Mouse (Mus musculus) Patski (cell line): ENCODE data around the gene Brd3. TPM values are rescaled to one million over a fixed set of nuclear protein-coding genes. Genes with fewer than 3 reads are reported as not detected.
"Not testable (repeated sequence)": the region's sequence is repeated elsewhere in the genome, so short reads cannot be mapped to it uniquely, and the experiment has no call there.

Source experiments
- ATAC-seq: fragments of 100-300 bp; one replicate; pipeline ENCODE4 v1.8.0; 2021
- CTCF ChIA-PET: fragments of 350-600 bp; sonication (Branson Sonifier 250); formaldehyde crosslinking; loops from one replicate; lab custom pipeline; 2022; ENCODE audit warnings: inconsistent platforms; lab: Charles Lee
- POLR2A ChIA-PET: fragments of 350-600 bp; sonication (Branson Sonifier 250); formaldehyde crosslinking; loops from one replicate; lab custom pipeline; 2022; ENCODE audit warnings: antibody characterized with exemption, inconsistent platforms; lab: Charles Lee
- DNase-seq: peaks from one replicate; pipeline ENCODE4 v3.0.0-alpha.2; 2011; ENCODE audit warnings: low read depth, low spot score
- H3K27me3 ChIP-seq: fragments of 371-371 bp; one replicate; pipeline ENCODE4 v1.5.1; 2021
- CTCF ChIP-seq: fragments of 100-300 bp; IDR thresholded peaks from one replicate; pipeline ENCODE4 v1.5.1; 2021
- in situ Hi-C: fragments of 300-500 bp; cut with MboI; formaldehyde crosslinking; loops from 3 replicates; pipeline ENCODE4 v1.11.1; 2018; ENCODE audit warnings: low pct_unique_long_range_greater_than_20kb, mixed read lengths
- polyA plus RNA-seq: library from polyadenylated mRNA; unstranded; gene quantifications from one replicate; pipeline ENCODE4 v1.2.3, GENCODE M21; 2021

Gene Brd3
- polyA plus RNA-seq, 1 experiment from 2014 or later, result 30.0 TPM

DNA sequence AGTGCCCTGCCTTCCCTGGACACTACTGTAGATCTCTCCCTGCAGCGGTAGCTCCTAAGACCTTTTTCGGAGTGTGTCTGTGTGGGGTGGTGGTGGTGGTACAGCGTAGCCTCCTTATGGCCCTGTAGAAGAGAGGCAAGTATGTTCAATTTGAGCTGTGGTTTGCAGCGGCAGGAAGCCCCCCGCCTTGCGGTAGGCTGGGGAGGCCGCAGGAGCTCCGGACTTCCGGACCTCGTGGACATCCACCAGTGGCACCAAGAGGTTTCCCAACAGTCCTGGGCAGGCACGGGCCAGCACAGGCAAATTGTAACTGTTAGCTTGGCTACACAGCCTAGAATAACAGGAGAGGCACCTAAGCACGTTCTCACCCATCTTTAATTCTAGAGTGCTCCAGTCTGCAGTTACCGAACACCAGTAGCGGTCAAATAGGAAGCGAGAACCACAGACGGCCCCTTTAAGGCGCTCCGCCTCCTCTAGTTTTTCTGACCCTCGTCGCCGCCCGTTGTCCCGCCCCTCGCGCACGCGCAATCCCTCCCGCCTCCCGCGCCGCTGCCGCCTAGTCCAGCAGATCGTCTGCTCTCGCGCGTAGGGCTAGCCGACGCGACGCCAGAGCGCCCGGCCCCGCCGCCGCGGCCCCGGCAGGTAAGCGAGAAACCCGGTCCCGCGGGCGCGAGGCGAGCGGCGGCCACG lies 7.3 kb upstream of the Brd3 start, which contains the start of gene Wdr5:
Wdr5 (plus strand) TSS at position 519 of the 690 bp plus-strand sequence.
- ChIA-PET POLR2A (interaction anchor here (0.6 to 1.1 kb wide), 2 partner anchors 11 to 69 kb away, joined by 3 read pairs; no protein-coding TSS in a partner anchor), CTCF (interaction anchor here (1.2 to 1.5 kb wide), 3 partner anchors 9 to 51 kb away, joined by 3 to 8 read pairs (median 4); no protein-coding TSS in a partner anchor)
- ATAC-seq, result peak; percentile 69
- no peaks in the 10 kb centered on the region for H3K27me3 ChIP-seq
- peak; percentile 68 for DNase-seq
- TF ChIP-seq CTCF, result no peak
- in situ Hi-C loops, result loop anchor here (5.0 to 10.0 kb wide), 2 partner anchors 72 to 230 kb away; partner anchors contain the start of gene Brd3os

DNA sequence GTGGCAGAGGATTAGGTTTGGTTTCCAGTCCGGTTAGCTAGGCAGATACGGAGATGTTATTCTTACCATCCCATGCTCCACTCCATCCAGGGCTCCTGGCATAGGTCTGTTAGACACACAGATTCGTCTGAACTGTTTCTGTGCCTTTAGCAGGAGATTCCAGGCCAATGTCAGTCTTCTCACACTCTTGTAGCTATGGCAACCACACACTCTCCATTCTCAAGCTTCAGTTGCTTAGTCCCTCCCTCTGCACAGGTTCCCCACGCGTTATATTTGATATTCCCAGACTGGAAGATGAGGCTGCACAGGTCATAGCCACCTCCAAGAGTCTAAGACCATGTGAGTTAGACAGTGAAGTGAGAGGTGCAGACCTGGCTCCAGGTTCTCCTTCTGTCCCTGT lies 6.4 kb upstream of the Brd3 start:
- H3K27me3 ChIP-seq, result no peaks in the 10 kb centered on the region
- DNase-seq (no peak), ATAC-seq (no peak)
- in situ Hi-C loops, result loop anchor here (10.0 kb wide), 1 partner anchor 229 kb away; no protein-coding TSS in a partner anchor
- ChIA-PET POLR2A (interaction anchor here (1.1 kb wide), 1 partner anchor 12 kb away, joined by 3 read pairs; no protein-coding TSS in a partner anchor), CTCF (interaction anchor here (1.2 to 1.5 kb wide), 3 partner anchors 8 to 50 kb away, joined by 3 to 8 read pairs (median 4); no protein-coding TSS in a partner anchor)
- no peak for TF ChIP-seq CTCF

DNA sequence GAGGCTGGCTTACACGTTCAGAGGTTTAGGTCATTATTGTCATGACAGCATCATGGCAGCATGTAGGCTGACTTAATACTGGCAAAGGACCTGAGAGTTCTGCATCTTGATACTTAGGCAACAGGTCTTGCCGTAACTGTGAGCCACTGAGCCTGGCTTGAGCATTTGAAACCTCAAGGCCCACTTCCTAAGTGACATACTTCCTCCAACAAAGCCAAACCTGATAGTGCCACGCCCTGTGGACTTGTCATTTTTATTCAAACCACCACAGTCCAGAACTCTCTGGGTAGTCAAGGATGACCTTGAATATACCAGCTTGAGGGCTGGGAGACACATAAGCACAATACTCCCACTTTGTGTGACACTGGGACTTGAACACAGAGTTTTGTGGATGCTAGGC lies 5.4 kb upstream of the Brd3 start:
- ATAC-seq (no peak), DNase-seq (no peak)
- no peaks in the 10 kb centered on the region for H3K27me3 ChIP-seq
- ChIA-PET POLR2A (no interaction called here), CTCF (no interaction called here)
- in situ Hi-C loops, result loop anchor here (10.0 kb wide), 1 partner anchor 228 kb away; no protein-coding TSS in a partner anchor
- no peak for TF ChIP-seq CTCF

DNA sequence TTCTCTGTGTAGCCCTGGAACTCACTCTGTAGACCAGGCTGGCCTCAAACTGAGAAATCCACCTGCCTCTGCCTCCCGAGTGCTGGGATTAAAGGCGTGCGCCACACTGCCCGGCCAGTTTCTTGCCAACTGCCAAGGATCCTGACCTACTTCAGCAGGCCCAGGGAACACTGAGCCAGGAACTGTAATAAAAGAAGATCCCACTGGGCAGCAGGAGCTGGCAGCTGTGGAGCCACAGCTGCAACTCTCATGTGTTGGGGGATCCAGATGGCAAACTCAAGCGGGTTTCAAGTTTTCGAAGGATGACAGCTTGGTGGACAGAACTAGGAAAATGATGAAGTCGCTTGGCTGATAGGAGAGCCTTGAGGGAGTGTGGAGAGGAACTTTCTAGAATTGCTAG lies 3.2 kb upstream of the Brd3 start:
- TF ChIP-seq CTCF, result no peak
- ATAC-seq (no peak), DNase-seq (no peak)
- in situ Hi-C loops, result loop anchor here (10.0 kb wide), 1 partner anchor 226 kb away; no protein-coding TSS in a partner anchor
- ChIA-PET CTCF (no interaction called here), POLR2A (no interaction called here)
- no peaks in the 10 kb centered on the region for H3K27me3 ChIP-seq

DNA sequence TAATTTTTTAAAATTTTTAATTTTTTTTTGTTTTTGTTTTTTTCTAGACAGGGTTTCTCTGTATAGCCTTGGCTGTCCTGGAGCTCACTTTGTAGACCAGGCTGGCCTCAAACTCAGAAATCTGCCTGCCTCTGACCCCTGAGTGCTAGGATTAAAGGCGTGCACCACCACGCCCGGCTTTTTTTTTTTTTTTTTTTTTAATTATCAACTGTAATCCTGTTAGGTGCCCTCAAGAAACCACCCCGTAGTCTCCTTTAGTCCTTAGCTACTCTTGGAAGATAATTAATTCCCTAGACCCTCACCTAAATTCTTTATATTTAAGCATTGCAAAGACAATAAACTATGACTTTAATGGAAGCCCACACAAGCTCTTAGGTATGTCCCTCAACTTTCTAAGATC lies 804 bp downstream of the Brd3 start:
- in situ Hi-C loops, H3K27me3 ChIP-seq, ATAC-seq, DNase-seq: not testable (repeated sequence)
- CTCF ChIA-PET, result interaction anchor here (1.3 to 2.3 kb wide), 5 partner anchors 8 to 78 kb away, joined by 3 to 9 read pairs (median 5); partner anchors contain the start of gene Wdr5
- POLR2A ChIA-PET, result interaction anchor here (0.6 to 1.4 kb wide), 5 partner anchors 10 to 386 kb away, joined by 3 to 5 read pairs (median 4); no protein-coding TSS in a partner anchor

DNA sequence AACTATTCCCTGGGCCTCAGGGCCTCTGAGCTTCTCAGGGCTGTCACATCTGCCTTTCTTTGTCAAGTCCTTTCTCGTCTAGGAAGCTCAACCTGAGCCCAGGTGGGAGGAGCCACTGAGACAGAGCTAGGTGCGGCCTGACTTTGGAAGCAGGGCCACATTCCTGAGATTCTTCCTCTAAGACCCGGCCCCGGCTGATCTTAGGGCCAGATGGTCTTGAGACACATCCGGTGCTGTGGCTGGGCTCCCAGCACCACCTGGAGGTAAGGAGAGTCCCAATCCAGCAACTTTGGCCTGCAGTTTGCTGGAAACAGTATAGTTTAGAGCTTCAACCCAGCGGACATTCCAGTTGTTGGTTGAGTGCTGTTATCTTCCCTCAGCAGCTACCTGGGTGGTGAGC lies 1.9 kb downstream of the Brd3 start:
- CTCF ChIA-PET, result interaction anchor here (0.8 to 2.3 kb wide), 6 partner anchors 9 to 77 kb away, joined by 3 to 9 read pairs (median 4); partner anchors contain the start of gene Wdr5
- in situ Hi-C loops, result no loop called here
- DNase-seq (no peak), ATAC-seq (peak; percentile 76)
- peak; percentile 64 for TF ChIP-seq CTCF
- H3K27me3 ChIP-seq, result no peaks in the 10 kb centered on the region
- POLR2A ChIA-PET, result no interaction called here

DNA sequence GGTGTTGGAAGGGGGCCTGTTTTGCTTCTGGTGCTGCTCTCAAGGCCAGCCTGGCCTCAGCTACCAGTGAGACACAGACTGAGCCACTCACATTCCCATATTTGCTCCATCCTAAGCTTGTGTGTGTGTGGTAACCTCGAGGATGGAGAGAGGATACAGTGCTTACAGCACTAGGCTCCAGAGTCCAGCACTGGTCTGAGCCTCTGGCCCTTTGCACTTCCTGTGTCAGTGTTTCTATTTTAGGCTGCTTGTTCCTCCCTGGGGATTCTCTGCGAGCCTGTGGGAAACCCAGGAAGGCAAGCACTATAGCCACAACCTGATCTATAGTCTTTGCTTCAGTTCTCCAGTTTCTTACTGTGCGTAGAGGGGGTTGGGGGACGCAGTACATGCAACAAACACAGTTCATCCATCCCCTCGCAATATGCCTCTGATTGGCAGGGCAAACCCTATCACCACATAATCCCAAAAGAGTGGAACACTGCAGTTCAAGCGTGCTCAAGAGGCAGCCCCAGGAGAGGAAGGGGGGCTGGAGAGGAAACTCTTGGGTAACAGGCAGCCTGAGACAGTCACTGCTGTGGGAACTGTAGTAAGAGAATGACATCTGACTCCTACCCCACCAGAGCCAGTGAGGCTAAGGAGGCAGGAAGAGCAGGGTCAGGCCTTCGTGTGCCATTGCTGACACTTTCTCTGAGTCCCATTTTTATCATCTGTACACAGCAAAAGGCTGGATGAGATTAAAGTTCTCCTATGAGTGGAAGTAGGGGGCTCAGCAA lies 3.2 kb downstream of the Brd3 start:
- H3K27me3 ChIP-seq, result no peaks in the 10 kb centered on the region
- no peak for TF ChIP-seq CTCF
- ChIA-PET POLR2A (no interaction called here), CTCF (interaction anchor here (1.0 to 1.1 kb wide), 2 partner anchors 25 to 76 kb away, joined by 3 read pairs; no protein-coding TSS in a partner anchor)
- in situ Hi-C loops, result no loop called here
- DNase-seq (no peak), ATAC-seq (no peak)

DNA sequence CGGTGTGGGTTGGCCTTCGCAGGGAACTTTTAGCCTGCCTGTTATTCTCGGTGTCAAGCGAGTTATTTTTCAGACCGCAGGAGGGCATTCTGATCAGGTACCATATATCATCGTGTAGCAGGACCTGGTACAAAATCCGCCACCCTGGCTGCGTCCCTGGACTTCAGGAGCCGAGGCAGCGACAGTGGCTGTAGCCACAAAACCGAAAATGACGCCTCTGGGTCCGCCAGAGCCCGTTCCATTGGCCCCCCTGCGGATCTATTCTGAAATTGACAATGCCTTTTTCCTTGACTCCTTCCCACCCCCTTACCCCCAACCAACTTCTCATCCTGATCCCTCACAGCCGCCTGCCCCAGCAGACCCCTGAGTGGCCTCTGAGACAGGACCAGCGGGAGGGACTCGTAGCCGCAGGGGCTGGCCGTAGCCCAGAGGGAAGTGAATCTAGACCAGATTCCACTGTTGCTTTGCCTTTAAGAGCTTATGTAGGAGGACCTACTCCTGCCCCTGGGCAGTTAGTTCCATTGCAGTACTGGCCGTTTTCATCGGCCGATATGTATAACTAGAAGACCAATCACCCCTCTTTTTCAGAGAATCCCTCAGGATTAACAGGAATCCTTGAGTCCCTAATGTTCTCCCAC lies 11.0 kb downstream of the Brd3 start:
- CTCF ChIA-PET, result no interaction called here
- no peak for TF ChIP-seq CTCF
- ATAC-seq (no peak), DNase-seq (no peak)
- POLR2A ChIA-PET, result no interaction called here
- no peaks in the 10 kb centered on the region for H3K27me3 ChIP-seq
- in situ Hi-C loops, result no loop called here

DNA sequence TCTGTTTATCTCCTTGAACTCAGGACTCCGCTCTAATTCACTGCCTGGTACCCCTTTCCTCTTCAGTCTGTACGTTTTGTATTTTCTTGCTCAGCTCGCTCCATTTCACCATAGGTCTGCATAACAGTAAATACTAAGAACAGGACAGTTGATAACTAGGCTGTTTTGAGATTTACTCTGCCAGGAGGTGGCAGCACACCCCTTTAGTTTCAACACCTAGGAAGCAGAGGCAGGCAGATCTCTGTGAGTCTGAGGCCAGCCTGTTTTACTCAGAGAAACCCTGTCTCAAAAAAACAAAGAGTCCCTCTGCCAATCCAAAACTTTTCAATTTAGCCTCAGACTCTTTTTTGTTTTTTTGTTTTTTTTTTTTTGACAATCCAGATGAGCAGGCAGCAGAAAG lies 13.5 kb downstream of the Brd3 start:
- H3K27me3 ChIP-seq, result no peaks in the 10 kb centered on the region
- in situ Hi-C loops, result no loop called here
- POLR2A ChIA-PET, result no interaction called here
- no peak for TF ChIP-seq CTCF
- no peak for ATAC-seq
- CTCF ChIA-PET, result no interaction called here
- no peak for DNase-seq

DNA sequence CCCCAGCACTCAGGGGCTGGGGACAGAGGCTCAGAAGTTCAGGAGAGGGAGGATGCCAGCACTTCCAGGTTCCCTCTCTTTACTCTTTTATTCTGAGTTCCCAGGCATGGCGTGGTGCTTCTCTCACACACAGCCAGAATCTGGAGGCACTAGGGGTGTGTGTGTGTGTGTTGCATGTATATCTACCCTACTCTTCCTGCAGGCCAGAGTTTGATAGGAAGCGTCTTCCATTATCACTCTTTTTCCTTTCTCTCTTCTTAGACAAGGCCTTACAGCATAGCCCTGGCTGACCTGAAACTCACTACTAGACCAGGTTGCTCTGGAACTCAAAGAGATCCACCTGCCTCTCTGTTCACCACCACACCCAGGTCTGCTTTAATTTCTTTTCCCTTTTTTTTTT lies 16.5 kb downstream of the Brd3 start:
- ChIA-PET POLR2A (no interaction called here), CTCF (no interaction called here)
- in situ Hi-C loops, result no loop called here
- DNase-seq (no peak), ATAC-seq (no peak)
- peaks cover 5% of the 10 kb centered on the region for H3K27me3 ChIP-seq
- no peak for TF ChIP-seq CTCF
